Mouse (Mus musculus): ENCODE results near the gene Ttc30b. TPM values are rescaled to one million over a fixed set of nuclear protein-coding genes. Genes with fewer than 3 reads are reported as not detected.

Gene Ttc30b
- polyA plus RNA-seq, 1 experiment = 1.7 TPM

GRCm38 (mm10) chr2:75923807-75924340 lies 14.5 kb downstream of the Ttc30b start:
- peaks cover 14% of the 10 kb centered on the region for H3K36me3 ChIP-seq (ENCODE audit: control insufficient read depth, insufficient read depth)
- H3K27me3 ChIP-seq (ENCODE audit: control insufficient read depth, insufficient read depth, insufficient read length) = no peaks in the 10 kb centered on the region
- H3K79me2 ChIP-seq (ENCODE audit: control insufficient read depth, insufficient read depth) = no peaks in the 10 kb centered on the region
- no peak overlapping the region for H3K4me3 ChIP-seq
- no peak overlapping the region for H3ac ChIP-seq (ENCODE audit: control insufficient read depth, insufficient read length)
- TF ChIP-seq USF1 (IDR thresholded peaks at IDR 0.05; ENCODE audit: low read depth) (no peak), POLR2A (IDR thresholded peaks at IDR 0.05; ENCODE audit: insufficient read length, low read depth) (no peak), POLR2AphosphoS2 (IDR thresholded peaks at IDR 0.05; ENCODE audit: insufficient read length, low read depth) (no peak), TCF3 (IDR thresholded peaks at IDR 0.05; ENCODE audit: insufficient read length, low read depth) (no peak), CEBPB (IDR thresholded peaks at IDR 0.05; ENCODE audit: insufficient read depth, poor library complexity, severe bottlenecking) (no peak), REST (IDR thresholded peaks at IDR 0.05; ENCODE audit: insufficient read depth, insufficient read length) (no peak)
- H3K4me2 ChIP-seq (ENCODE audit: low read depth) = no peak overlapping the region

GRCm38 (mm10) chr2:75915040-75915439 lies 23.3 kb downstream of the Ttc30b start:
- H3K27me3 ChIP-seq (ENCODE audit: control insufficient read depth, insufficient read depth, insufficient read length) = no peaks in the 10 kb centered on the region
- no peak for TF ChIP-seq MYOD1 (IDR thresholded peaks at IDR 0.05; ENCODE audit: control insufficient read depth in 1 of 3, insufficient read length in 2 of 3, low read depth in 2 of 3)
- no peak for TF ChIP-seq SRF (IDR thresholded peaks at IDR 0.05; ENCODE audit: control insufficient read depth, insufficient read length, low read depth)
- TF ChIP-seq POLR2A (IDR thresholded peaks at IDR 0.05; ENCODE audit: insufficient read length, low read depth) = no peak
- no peak for TF ChIP-seq REST (IDR thresholded peaks at IDR 0.05; ENCODE audit: insufficient read depth, insufficient read length)
- no peak for TF ChIP-seq TCF3 (IDR thresholded peaks at IDR 0.05; ENCODE audit: insufficient read length, low read depth)
- no peak overlapping the region for H3K4me2 ChIP-seq (ENCODE audit: low read depth)
- H3K4me3 ChIP-seq = no peak overlapping the region
- H3ac ChIP-seq (ENCODE audit: control insufficient read depth, insufficient read length) = no peak overlapping the region
- H3K36me3 ChIP-seq (ENCODE audit: control insufficient read depth, insufficient read depth) = peaks cover 40% of the 10 kb centered on the region
- H3K79me2 ChIP-seq (ENCODE audit: control insufficient read depth, insufficient read depth) = no peaks in the 10 kb centered on the region

DNA sequence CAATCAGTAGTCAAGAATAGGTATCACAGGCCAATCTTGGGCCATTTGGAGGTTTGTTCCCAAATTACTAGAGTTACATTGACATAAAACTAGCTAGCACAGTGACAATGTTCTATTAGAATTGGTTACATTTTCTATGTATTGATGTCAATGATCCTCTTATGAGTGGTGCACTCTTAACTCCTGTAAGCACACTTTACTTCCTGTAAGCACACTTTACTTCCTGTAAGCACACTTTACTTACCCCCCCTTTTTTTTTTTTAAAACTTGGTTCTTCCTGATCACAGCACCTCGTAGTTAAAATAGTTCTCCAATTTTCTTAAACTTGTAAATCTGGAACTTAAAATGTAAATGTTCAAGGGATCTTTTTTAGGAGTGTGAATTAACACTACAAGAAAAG lies 31.2 kb downstream of the Ttc30b start:
- Histone ChIP-seq H3K4me2 (ENCODE audit: low read depth) (no peak overlapping the region), H3K79me2 (ENCODE audit: control insufficient read depth, insufficient read depth) (no peaks in the 10 kb centered on the region), H3K27me3 (ENCODE audit: control insufficient read depth, insufficient read depth, insufficient read length) (no peaks in the 10 kb centered on the region), H3K36me3 (ENCODE audit: control insufficient read depth, insufficient read depth) (peaks cover 20% of the 10 kb centered on the region), H3ac (ENCODE audit: control insufficient read depth, insufficient read length) (no peak overlapping the region), H3K4me3 (no peak overlapping the region)
- TF ChIP-seq MYOD1 (IDR thresholded peaks at IDR 0.05; ENCODE audit: control insufficient read depth in 1 of 3, insufficient read length in 2 of 3, low read depth in 2 of 3) (no peak), REST (IDR thresholded peaks at IDR 0.05; ENCODE audit: insufficient read depth, insufficient read length) (no peak), E2F4 (IDR thresholded peaks at IDR 0.05; ENCODE audit: insufficient read depth) (no peak), TCF12 (IDR thresholded peaks at IDR 0.05; ENCODE audit: insufficient read depth, poor library complexity, severe bottlenecking) (no peak), MAX (IDR thresholded peaks at IDR 0.05; ENCODE audit: low read depth) (no peak), SRF (IDR thresholded peaks at IDR 0.05; ENCODE audit: control insufficient read depth, insufficient read length, low read depth) (no peak), POLR2A (IDR thresholded peaks at IDR 0.05; ENCODE audit: insufficient read length, low read depth) (no peak)

DNA sequence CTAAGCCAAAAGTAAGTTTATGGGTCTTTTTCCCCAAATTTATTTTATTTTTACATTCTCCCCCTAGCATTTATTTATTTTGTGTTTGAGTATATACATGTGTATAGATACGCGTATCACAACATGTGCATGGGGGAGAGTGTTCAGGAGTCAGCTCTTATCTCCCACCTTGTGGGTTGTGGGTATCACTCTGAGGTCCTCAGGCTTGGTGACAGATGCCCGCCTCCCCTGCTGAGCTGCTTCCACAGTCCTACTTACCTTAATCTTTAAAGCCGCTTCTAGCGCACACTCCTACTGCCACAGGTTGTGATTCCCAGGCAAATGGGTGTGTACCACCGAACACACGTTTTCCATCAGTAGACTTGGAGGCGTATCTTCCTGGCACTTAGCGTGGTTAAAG lies 36.5 kb downstream of the Ttc30b start:
- Histone ChIP-seq H3K27me3 (ENCODE audit: control insufficient read depth, insufficient read depth, insufficient read length) (no peaks in the 10 kb centered on the region), H3K36me3 (ENCODE audit: control insufficient read depth, insufficient read depth) (peaks cover 19% of the 10 kb centered on the region), H3K4me3 (no peak overlapping the region), H3K79me2 (ENCODE audit: control insufficient read depth, insufficient read depth) (no peaks in the 10 kb centered on the region), H3K4me2 (ENCODE audit: low read depth) (no peak overlapping the region), H3ac (ENCODE audit: control insufficient read depth, insufficient read length) (no peak overlapping the region)
- TF ChIP-seq E2F4 (IDR thresholded peaks at IDR 0.05; ENCODE audit: insufficient read depth) = no peak
- no peak for TF ChIP-seq TCF12 (IDR thresholded peaks at IDR 0.05; ENCODE audit: insufficient read depth, poor library complexity, severe bottlenecking)
- no peak for TF ChIP-seq MYOD1 (IDR thresholded peaks at IDR 0.05; ENCODE audit: control insufficient read depth in 1 of 3, insufficient read length in 2 of 3, low read depth in 2 of 3)
- TF ChIP-seq CEBPB (IDR thresholded peaks at IDR 0.05; ENCODE audit: insufficient read depth, poor library complexity, severe bottlenecking) = no peak
- TF ChIP-seq MYOG (IDR thresholded peaks at IDR 0.05; ENCODE audit: control insufficient read depth in 1 of 3, insufficient read depth in 1 of 3, insufficient read length in 2 of 3, low read depth in 2 of 3) = no peak

- H3K79me2 ChIP-seq (ENCODE audit: control insufficient read depth, insufficient read depth) = no peaks in the 10 kb centered on the region
- no peak overlapping the region for H3K4me3 ChIP-seq
- H3ac ChIP-seq (ENCODE audit: control insufficient read depth, insufficient read length) = no peak overlapping the region
- H3K4me2 ChIP-seq (ENCODE audit: low read depth) = no peak overlapping the region
- peaks cover 24% of the 10 kb centered on the region for H3K36me3 ChIP-seq (ENCODE audit: control insufficient read depth, insufficient read depth)
- no peaks in the 10 kb centered on the region for H3K27me3 ChIP-seq (ENCODE audit: control insufficient read depth, insufficient read depth, insufficient read length)
- TF ChIP-seq USF1 (IDR thresholded peaks at IDR 0.05; ENCODE audit: low read depth) (no peak), CEBPB (IDR thresholded peaks at IDR 0.05; ENCODE audit: insufficient read depth, poor library complexity, severe bottlenecking) (no peak), TCF3 (IDR thresholded peaks at IDR 0.05; ENCODE audit: insufficient read length, low read depth) (no peak), REST (IDR thresholded peaks at IDR 0.05; ENCODE audit: insufficient read depth, insufficient read length) (no peak), MYOD1 (IDR thresholded peaks at IDR 0.05; ENCODE audit: control insufficient read depth in 1 of 3, insufficient read length in 2 of 3, low read depth in 2 of 3) (no peak), POLR2AphosphoS2 (IDR thresholded peaks at IDR 0.05; ENCODE audit: insufficient read length, low read depth) (no peak), MAX (IDR thresholded peaks at IDR 0.05; ENCODE audit: low read depth) (no peak), POLR2A (IDR thresholded peaks at IDR 0.05; ENCODE audit: insufficient read length, low read depth) (no peak), TCF12 (IDR thresholded peaks at IDR 0.05; ENCODE audit: insufficient read depth, poor library complexity, severe bottlenecking) (no peak), MYOG (IDR thresholded peaks at IDR 0.05; ENCODE audit: control insufficient read depth in 1 of 3, insufficient read depth in 1 of 3, insufficient read length in 2 of 3, low read depth in 2 of 3) (no peak), SRF (IDR thresholded peaks at IDR 0.05; ENCODE audit: control insufficient read depth, insufficient read length, low read depth) (no peak), E2F4 (IDR thresholded peaks at IDR 0.05; ENCODE audit: insufficient read depth) (no peak)
These were observed 38.1 kb downstream of the Ttc30b start for GRCm38 (mm10) chr2:75900281-75900680.

Data from myocyte (in vitro differentiated cells).